Mouse (Mus musculus) cerebellum, adult 2 months (tissue): ENCODE data around the gene Hk2. TPM values are rescaled to one million over a fixed set of nuclear protein-coding genes. Genes with fewer than 3 reads are reported as not detected.

Source experiments
- DNase-seq, 2 experiments: peaks; one replicate each; pipeline ENCODE4 v3.0.0; 2021
- H3K27ac ChIP-seq: fragments of 200-500 bp; 2 replicates; pipeline ENCODE4 v1.5.1; 2012; ENCODE audit warnings: low read length, control low read depth, inconsistent platforms; ENCODE audit not compliant: insufficient read depth
- H3K27me3 ChIP-seq: fragments of 200-500 bp; 2 replicates; pipeline ENCODE4 v1.6.1; 2012; ENCODE audit warnings: inconsistent platforms, mild to moderate bottlenecking, low read length, moderate library complexity; ENCODE audit not compliant: control insufficient read depth, insufficient read depth
- H3K4me1 ChIP-seq: fragments of 200-500 bp; 2 replicates; pipeline ENCODE4 v1.6.1; 2011; ENCODE audit warnings: low read length; ENCODE audit not compliant: control insufficient read depth, insufficient read depth
- H3K4me3 ChIP-seq: fragments of 200-500 bp; replicated peaks from 2 replicates; pipeline ENCODE3; 2011; ENCODE audit warnings: mild to moderate bottlenecking, low read depth, low read length, control low read depth; ENCODE audit not compliant: insufficient read depth
- CTCF ChIP-seq: fragments of 200-500 bp; IDR thresholded peaks from 2 replicates; pipeline ENCODE4 v1.5.1; 2011; ENCODE audit warnings: low read depth, mild to moderate bottlenecking, control low read depth, low read length, moderate library complexity, borderline replicate concordance; ENCODE audit not compliant: insufficient read depth
- POLR2A ChIP-seq: fragments of 200-500 bp; IDR thresholded peaks from 2 replicates; pipeline ENCODE4 v1.6.1; 2011; ENCODE audit warnings: low read length, control low read depth, borderline replicate concordance; ENCODE audit not compliant: insufficient read depth
- WGBS: fragments of 180-500 bp; shearing (Covaris S2); methylation state at CpG from one replicate; pipeline ENCODE4 v1.1.7; 2018; 5-methylcytosine and 5-hydroxymethylcytosine counted together
- polyA plus RNA-seq: library from polyadenylated mRNA; depleted of rRNA; stranded (reverse); fragments of >200 nt; gene quantifications from 2 replicates; pipeline ENCODE4 v1.2.3, GENCODE M21; 2012

Hk2 gene
- polyA plus RNA-seq, 1 experiment, result 6.3 TPM

DNA sequence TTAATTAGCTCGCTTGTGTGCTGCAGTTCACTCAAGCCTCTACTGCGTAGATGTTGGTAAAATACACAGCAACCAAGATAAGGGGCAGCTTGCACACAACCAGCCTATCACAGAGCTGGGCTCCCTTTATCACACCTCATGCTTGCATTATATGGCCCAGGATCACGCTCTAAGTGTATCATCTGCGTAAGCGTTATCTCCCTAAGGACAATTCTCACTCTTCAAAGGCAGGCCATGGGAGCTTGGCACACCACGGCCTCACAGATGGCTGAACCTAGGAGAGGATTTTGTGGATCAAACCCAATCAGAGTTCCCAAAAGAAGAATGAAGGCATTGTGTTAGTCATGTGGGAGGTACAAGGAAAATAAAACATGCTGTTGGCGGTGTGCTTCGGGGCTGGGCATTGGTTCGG, 17.4 kb downstream of the Hk2 start:
- TF ChIP-seq POLR2A (no peak), CTCF (no peak)
- no peak overlapping the region for H3K4me3 ChIP-seq
- no peaks in the 10 kb centered on the region for H3K27me3 ChIP-seq
- peak; percentile 58 to 77 for DNase-seq
- no peak overlapping the region for H3K27ac ChIP-seq
- H3K4me1 ChIP-seq, result peaks cover 32% of the 10 kb centered on the region
- WGBS, result 34% methylated on average over 9 of the region's 9 CpGs

GRCm38 (mm10) chr6:82756216-82756615, 18.0 kb downstream of the Hk2 start:
- Histone ChIP-seq H3K27me3 (no peaks in the 10 kb centered on the region), H3K4me1 (peaks cover 34% of the 10 kb centered on the region), H3K27ac (no peak overlapping the region), H3K4me3 (no peak overlapping the region)
- DNase-seq, result no peak
- 66% methylated on average over 7 of the region's 7 CpGs for WGBS
- TF ChIP-seq POLR2A (no peak), CTCF (no peak)

- Histone ChIP-seq H3K27ac (no peak overlapping the region), H3K4me3 (no peak overlapping the region), H3K27me3 (no peaks in the 10 kb centered on the region), H3K4me1 (peaks cover 34% of the 10 kb centered on the region)
- DNase-seq, result no peak
- WGBS, result 48% methylated on average over 2 of the region's 2 CpGs
- TF ChIP-seq CTCF (peak; percentile 34; the same call in 1 of the 2 replicates), POLR2A (no peak)
Observed at GRCm38 (mm10) chr6:82755338-82755737, 18.9 kb downstream of the Hk2 start.

- no peak for DNase-seq
- Histone ChIP-seq H3K4me3 (no peak overlapping the region), H3K27ac (no peak overlapping the region), H3K4me1 (peaks cover 34% of the 10 kb centered on the region), H3K27me3 (no peaks in the 10 kb centered on the region)
- WGBS, result 88% methylated on average over 6 of the region's 6 CpGs
- TF ChIP-seq POLR2A, result no peak
- no peak for TF ChIP-seq CTCF
Observed at GRCm38 (mm10) chr6:82754769-82755168, 19.5 kb downstream of the Hk2 start.

DNA sequence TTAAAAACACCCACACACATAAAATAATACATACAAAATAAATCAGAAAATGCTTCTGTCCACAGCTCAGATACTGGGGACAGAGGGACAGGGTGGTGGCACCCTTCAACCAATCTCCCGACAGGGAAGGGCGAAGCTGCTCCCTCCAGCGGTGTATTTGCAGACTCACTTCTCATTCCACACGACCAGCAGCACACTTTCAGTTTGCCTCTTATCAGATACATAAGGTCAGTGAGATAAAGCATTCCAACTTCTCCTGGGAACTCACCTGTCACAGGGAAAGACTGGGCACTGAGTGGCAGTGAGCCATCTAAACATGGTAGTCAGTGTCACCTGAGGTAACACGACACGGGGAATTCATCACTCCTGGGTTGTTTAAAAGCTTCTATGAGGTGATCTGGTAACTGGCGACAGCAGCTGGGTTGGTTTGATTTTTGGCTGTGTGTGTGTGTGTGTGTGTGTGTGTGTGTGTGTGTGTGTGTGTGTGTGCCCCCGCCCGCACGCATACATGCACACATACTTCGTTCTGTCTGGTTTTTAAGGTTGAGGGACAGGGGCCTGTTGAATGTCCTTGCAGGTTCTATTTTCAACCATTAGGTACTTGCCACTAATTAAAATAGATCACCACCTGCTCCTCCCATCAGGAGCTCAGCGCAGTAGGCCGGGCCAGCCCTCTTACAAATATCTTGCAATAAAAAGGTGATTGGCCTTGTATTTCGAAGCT, 20.5 kb downstream of the Hk2 start:
- no peak overlapping the region for H3K4me3 ChIP-seq
- peak; percentile 44 to 72 for DNase-seq
- TF ChIP-seq POLR2A, result no peak
- no peak for TF ChIP-seq CTCF
- H3K27me3 ChIP-seq, result no peaks in the 10 kb centered on the region
- H3K27ac ChIP-seq, result peak overlapping the region; percentile 46; the same call in 1 of the 2 replicates
- peaks cover 34% of the 10 kb centered on the region for H3K4me1 ChIP-seq
- WGBS, result 42% methylated on average over 14 of the region's 14 CpGs

GRCm38 (mm10) chr6:82753061-82753460, 21.2 kb downstream of the Hk2 start:
- no peak for DNase-seq
- H3K27me3 ChIP-seq, result no peaks in the 10 kb centered on the region
- no peak overlapping the region for H3K4me3 ChIP-seq
- peaks cover 38% of the 10 kb centered on the region for H3K4me1 ChIP-seq
- WGBS, result 94% methylated on average over 11 of the region's 11 CpGs
- TF ChIP-seq POLR2A, result no peak
- no peak for TF ChIP-seq CTCF
- no peak overlapping the region for H3K27ac ChIP-seq

GRCm38 (mm10) chr6:82751791-82752190, 22.5 kb downstream of the Hk2 start:
- TF ChIP-seq POLR2A, result no peak
- TF ChIP-seq CTCF, result no peak
- Histone ChIP-seq H3K27me3 (no peaks in the 10 kb centered on the region), H3K4me1 (peaks cover 30% of the 10 kb centered on the region), H3K4me3 (no peak overlapping the region), H3K27ac (no peak overlapping the region)
- 94% methylated on average over 7 of the region's 7 CpGs for WGBS
- DNase-seq, result no peak

DNA sequence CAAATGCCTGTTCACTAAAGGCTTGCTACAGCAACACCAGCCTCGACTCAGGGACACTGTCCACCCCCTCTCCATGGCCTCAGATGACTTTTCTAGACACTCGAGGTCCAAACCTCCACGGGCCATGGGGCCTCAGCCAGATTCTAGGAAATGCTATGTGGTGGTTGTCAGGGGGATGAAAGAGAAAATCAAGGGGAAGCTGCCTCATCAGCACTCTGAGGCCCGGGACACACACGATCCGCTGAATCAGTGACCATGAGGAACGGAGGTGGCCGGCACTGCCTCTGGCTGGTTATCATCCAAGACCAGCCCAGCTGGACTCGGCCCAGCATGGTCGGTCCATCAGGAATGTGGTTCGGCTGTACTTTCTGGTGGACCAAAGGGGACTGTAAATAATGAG, 23.2 kb downstream of the Hk2 start:
- DNase-seq, result peak in 1 of 2 experiments; percentile 42
- Histone ChIP-seq H3K27me3 (no peaks in the 10 kb centered on the region), H3K4me1 (peaks cover 25% of the 10 kb centered on the region), H3K4me3 (no peak overlapping the region), H3K27ac (no peak overlapping the region)
- WGBS, result 50% methylated on average over 11 of the region's 11 CpGs
- TF ChIP-seq CTCF (no peak), POLR2A (no peak)
